Mouse (Mus musculus): ENCODE data around the gene Pacrg. TPM values are rescaled to one million over a fixed set of nuclear protein-coding genes. Genes with fewer than 3 reads are reported as not detected.
A peak's percentile ranks its signal among the peaks of the same experiment; 100 is the strongest.

Pacrg gene
- polyA plus RNA-seq, 1 experiment from 2014 or later: 0.96 TPM

DNA sequence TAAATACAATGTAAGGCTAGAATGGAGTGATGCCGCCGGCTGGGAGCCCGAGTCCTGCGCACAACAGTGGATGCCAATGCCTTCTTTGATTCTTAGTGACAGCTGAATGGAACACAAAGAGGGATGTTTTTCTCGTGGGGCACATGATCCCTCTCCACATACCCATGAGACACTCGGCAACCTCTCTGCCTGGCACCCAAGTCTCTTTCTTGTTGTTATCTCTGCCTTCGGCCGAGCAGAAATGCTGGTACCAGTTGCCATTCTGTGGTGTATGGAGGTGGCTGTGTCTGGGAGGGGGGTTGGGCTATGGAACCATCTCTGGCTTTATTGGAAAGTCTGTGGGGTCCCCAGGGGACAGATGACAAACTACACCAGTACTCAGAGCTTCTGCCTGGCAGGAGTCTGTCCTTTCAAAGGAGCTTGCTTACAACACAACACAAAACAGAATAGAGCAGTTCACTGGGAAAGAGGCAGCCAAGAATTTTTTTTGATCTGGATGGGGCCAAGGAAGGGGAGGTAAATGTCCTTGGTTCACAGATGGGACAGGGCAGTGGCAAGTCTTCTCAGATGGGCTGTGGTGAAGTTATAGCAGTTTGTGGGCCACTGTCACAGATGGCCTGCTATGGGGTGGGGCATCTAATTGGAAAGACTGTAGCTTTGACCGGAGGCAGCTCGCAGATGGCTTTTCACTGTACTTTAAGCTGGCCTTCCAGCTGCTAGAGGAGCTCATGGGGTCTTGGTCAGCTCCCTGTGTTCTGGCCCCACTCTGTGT lies 388.6 kb downstream of the Pacrg start:
- Histone ChIP-seq H3K36me3 (no peaks in the 10 kb centered on the region), H3K9ac (no peak overlapping the region), H3K27me3 (replicated peaks) (no peaks in the 10 kb centered on the region), H3K9me3 (replicated peaks) (no peaks in the 10 kb centered on the region), H3K4me3 (no peak overlapping the region), H3K27ac (ENCODE audit: poor library complexity, severe bottlenecking) (0 out of 2 replicates have a peak overlapping the region, but pooled peaks have one; percentile 33), H3K4me1 (replicated peaks) (peaks cover 52% of the 10 kb centered on the region), H3K4me2 (no peak overlapping the region)
- WGBS: 80% methylated on average over 10 of the region's 10 CpGs
- ATAC-seq (ENCODE audit: insufficient number of reproducible peaks, low FRiP score): no peak

DNA sequence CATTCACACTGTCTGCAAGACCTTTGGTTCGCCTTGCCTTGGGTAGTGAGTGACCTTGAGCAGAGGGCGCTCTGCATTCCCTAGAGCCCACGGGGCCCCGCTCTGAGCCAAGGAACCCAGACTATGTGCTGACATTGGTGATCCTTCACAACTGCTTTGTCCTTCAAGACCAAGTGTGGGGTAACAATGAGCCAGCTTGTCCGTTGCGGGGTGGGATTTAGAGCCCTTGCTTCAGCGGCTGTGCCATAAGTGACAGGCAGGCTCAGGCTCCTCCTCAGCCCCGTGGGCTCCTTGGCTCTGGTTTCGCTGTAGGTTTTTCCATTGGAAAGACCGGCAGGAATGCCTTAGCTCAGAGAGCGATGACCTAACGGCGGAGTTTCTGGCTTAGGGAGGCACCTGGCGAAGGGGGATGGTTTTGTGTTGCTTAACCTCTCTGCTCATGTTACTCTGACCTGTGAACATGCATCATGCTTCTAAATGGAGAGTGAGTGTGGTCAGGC lies 390.3 kb downstream of the Pacrg start:
- H3K9ac ChIP-seq: no peak overlapping the region
- peaks cover 46% of the 10 kb centered on the region for H3K4me1 ChIP-seq (replicated peaks)
- 43% methylated on average over 14 of the region's 14 CpGs for WGBS
- H3K27ac ChIP-seq (ENCODE audit: poor library complexity, severe bottlenecking): peak overlapping the region; percentile 66
- H3K9me3 ChIP-seq (replicated peaks): no peaks in the 10 kb centered on the region
- no peaks in the 10 kb centered on the region for H3K36me3 ChIP-seq
- H3K4me3 ChIP-seq: no peak overlapping the region
- ATAC-seq (ENCODE audit: insufficient number of reproducible peaks, low FRiP score): peak; percentile 69
- H3K27me3 ChIP-seq (replicated peaks): no peaks in the 10 kb centered on the region
- no peak overlapping the region for H3K4me2 ChIP-seq

DNA sequence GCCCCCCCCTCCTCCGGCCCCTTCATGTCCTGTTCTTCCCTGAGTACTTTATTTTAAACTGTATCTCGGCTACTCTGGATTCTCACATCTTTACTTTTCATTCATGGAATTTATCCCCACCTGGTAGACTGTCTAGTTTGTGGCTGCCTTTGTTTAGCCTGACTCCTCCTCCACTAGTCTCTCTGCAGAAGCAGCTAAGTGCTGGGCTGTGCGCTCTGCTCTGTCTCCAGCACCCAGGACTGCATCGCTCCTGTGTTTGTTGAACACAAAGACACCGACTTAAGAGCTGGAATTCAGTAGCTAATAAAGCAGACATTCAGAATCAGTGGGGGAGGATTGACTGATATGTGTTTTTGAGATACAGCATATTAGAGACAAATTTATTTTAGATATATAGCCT lies 391.7 kb downstream of the Pacrg start:
- H3K27ac ChIP-seq (ENCODE audit: poor library complexity, severe bottlenecking): peak overlapping the region; percentile 52
- no peaks in the 10 kb centered on the region for H3K27me3 ChIP-seq (replicated peaks)
- H3K9me3 ChIP-seq (replicated peaks): no peaks in the 10 kb centered on the region
- no peak for ATAC-seq (ENCODE audit: insufficient number of reproducible peaks, low FRiP score)
- H3K4me1 ChIP-seq (replicated peaks): peaks cover 46% of the 10 kb centered on the region
- no peak overlapping the region for H3K4me3 ChIP-seq
- no peak overlapping the region for H3K4me2 ChIP-seq
- 48% methylated on average over 5 of the region's 5 CpGs for WGBS
- H3K9ac ChIP-seq: no peak overlapping the region
- no peaks in the 10 kb centered on the region for H3K36me3 ChIP-seq

DNA sequence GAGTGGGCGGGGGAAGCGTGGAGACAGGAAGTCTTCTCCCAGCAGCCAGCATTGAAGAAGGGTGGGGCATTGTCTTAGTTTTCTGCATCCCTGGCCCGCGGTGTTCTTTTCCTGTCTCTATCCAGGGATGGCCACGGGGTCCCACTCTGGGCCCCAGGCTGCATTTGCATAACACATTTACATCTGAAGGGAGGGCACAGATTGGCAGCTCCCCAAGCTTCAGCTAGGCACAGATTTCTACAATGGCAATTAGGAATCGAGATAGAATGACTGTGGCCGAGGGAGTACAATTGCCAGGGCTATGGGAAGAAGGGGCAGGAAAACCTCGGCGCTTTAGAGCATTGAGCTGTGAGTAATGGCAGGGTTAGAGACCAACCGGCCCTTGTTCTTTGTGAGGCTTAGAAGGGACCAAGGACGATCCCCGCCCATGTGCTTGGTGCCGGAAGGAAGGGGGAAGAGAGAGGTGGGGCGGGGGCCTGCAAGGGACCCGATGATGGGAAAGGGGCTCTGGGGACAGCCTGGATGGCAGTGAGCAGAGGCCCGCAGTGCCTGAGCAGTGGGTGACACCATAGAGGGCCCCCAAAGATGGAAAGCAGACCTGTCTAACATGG lies 398.5 kb downstream of the Pacrg start:
- H3K4me2 ChIP-seq: no peak overlapping the region
- peaks cover 13% of the 10 kb centered on the region for H3K4me1 ChIP-seq (replicated peaks)
- no peak overlapping the region for H3K9ac ChIP-seq
- H3K36me3 ChIP-seq: no peaks in the 10 kb centered on the region
- H3K27ac ChIP-seq (ENCODE audit: poor library complexity, severe bottlenecking): no peak overlapping the region
- ATAC-seq (ENCODE audit: insufficient number of reproducible peaks, low FRiP score): peak; percentile 15; the same call in 1 of the 2 replicates
- H3K4me3 ChIP-seq: no peak overlapping the region
- 53% methylated on average over 16 of the region's 16 CpGs for WGBS
- H3K27me3 ChIP-seq (replicated peaks): no peaks in the 10 kb centered on the region
- no peaks in the 10 kb centered on the region for H3K9me3 ChIP-seq (replicated peaks)

DNA sequence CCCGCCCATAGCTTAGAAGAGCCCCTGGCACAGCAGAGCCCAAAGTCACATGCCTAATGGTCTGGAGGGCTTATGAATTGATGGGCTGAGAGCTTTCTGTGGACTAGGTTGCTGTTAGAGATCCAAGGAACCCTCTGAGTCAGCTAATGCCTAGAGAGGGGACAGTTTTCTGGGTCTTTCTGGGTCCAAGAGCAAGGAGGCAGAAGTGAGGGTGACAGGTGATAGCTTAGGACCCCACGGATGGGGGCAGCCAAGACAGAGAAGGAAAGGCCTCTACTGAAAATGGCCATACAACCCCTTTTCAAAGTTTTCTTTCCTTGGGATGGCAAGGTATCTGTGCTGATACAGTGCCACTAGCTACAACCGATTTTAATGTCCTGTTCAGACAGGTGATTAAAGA lies 399.1 kb downstream of the Pacrg start:
- no peaks in the 10 kb centered on the region for H3K27me3 ChIP-seq (replicated peaks)
- 76% methylated on average over 3 of the region's 3 CpGs for WGBS
- no peak overlapping the region for H3K9ac ChIP-seq
- no peaks in the 10 kb centered on the region for H3K9me3 ChIP-seq (replicated peaks)
- no peak overlapping the region for H3K4me3 ChIP-seq
- H3K4me1 ChIP-seq (replicated peaks): peaks cover 14% of the 10 kb centered on the region
- H3K4me2 ChIP-seq: no peak overlapping the region
- no peak overlapping the region for H3K27ac ChIP-seq (ENCODE audit: poor library complexity, severe bottlenecking)
- H3K36me3 ChIP-seq: no peaks in the 10 kb centered on the region
- ATAC-seq (ENCODE audit: insufficient number of reproducible peaks, low FRiP score): no peak

DNA sequence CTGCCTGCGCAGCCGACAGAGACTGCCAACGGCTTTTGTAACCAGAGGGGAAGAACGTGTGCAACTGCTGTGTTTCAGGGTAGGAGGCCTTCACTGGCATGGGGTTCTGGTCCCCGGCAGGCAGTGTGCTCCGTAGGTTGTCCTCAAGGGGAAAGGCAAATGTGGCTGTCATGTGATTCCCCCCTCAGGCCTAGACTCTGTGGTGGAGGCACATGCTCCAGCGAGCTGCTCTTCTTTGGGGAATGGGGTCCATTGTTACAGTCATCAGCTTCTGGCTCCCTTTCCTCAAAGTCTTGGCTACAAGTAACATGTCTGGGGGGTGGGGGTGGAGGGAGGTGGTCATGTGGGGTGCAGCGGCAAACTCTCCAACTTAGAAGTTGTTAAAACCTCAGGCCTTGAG lies 400.3 kb downstream of the Pacrg start:
- Histone ChIP-seq H3K9me3 (replicated peaks) (no peaks in the 10 kb centered on the region), H3K4me1 (replicated peaks) (peaks cover 20% of the 10 kb centered on the region), H3K36me3 (no peaks in the 10 kb centered on the region), H3K9ac (no peak overlapping the region), H3K27ac (ENCODE audit: poor library complexity, severe bottlenecking) (no peak overlapping the region), H3K4me3 (no peak overlapping the region), H3K27me3 (replicated peaks) (no peaks in the 10 kb centered on the region), H3K4me2 (no peak overlapping the region)
- ATAC-seq (ENCODE audit: insufficient number of reproducible peaks, low FRiP score): no peak
- 82% methylated on average over 8 of the region's 8 CpGs for WGBS

DNA sequence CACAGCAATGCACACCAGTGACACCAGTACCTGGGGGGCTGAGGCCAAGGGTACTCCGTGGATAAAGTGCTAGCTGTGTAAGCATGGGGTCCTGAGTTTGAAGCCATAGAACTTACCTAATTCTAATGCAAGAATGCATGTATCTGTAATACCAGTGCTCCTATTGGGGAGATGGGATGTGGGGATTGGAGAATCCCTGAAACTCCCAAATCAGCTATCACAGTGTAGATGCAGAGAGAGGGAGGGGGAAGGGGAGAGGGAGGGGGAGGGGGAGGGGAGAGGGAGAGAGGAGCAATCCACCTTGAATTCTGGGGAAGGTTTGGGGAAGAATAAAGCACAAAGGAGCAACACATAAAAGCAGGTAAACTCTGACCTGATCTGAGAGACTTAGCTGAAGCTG lies 405.2 kb downstream of the Pacrg start:
- Histone ChIP-seq H3K4me1 (replicated peaks) (peaks cover 23% of the 10 kb centered on the region), H3K4me3 (no peak overlapping the region), H3K36me3 (no peaks in the 10 kb centered on the region), H3K9me3 (replicated peaks) (no peaks in the 10 kb centered on the region), H3K9ac (no peak overlapping the region), H3K4me2 (no peak overlapping the region), H3K27ac (ENCODE audit: poor library complexity, severe bottlenecking) (no peak overlapping the region), H3K27me3 (replicated peaks) (no peaks in the 10 kb centered on the region)
- WGBS: 41% methylated on average over 1 of the region's 1 CpGs
- ATAC-seq (ENCODE audit: insufficient number of reproducible peaks, low FRiP score): no peak

DNA sequence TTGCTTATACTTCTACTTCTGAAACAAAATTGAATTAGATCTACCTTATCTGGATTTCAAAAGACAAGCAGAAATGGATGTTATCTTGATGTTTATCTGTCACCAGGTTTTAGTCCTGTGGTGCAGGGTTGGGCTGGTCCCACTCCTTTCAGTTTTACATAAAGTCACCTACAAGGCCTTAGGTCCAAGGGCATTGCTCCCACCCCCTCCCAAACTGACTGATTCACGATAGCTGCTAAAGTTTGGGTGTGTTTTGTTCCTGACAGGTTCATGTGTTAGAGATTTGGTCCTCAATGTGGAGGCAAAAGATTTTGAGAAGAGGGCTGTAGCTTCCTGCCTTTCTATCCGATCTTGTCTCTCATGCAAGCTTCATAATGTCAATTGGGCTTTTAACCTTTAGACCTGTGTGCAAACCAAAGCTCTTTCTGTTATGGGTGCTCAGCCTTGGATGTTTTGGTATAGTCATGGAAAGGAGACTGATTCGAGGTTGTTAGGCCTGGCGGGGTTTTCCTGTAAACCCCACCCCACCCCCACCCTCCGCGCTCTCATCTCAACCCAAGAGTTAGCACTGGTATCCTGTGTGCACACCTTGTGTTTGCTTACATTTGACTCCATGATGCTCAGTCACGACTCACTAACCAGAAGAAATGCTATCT lies 407.5 kb downstream of the Pacrg start:
- no peak overlapping the region for H3K4me2 ChIP-seq
- no peak overlapping the region for H3K9ac ChIP-seq
- H3K9me3 ChIP-seq (replicated peaks): no peaks in the 10 kb centered on the region
- H3K4me1 ChIP-seq (replicated peaks): peaks cover 20% of the 10 kb centered on the region
- no peaks in the 10 kb centered on the region for H3K36me3 ChIP-seq
- no peak overlapping the region for H3K4me3 ChIP-seq
- 85% methylated on average over 7 of the region's 7 CpGs for WGBS
- no peak overlapping the region for H3K27ac ChIP-seq (ENCODE audit: poor library complexity, severe bottlenecking)
- no peaks in the 10 kb centered on the region for H3K27me3 ChIP-seq (replicated peaks)
- ATAC-seq (ENCODE audit: insufficient number of reproducible peaks, low FRiP score): no peak

DNA sequence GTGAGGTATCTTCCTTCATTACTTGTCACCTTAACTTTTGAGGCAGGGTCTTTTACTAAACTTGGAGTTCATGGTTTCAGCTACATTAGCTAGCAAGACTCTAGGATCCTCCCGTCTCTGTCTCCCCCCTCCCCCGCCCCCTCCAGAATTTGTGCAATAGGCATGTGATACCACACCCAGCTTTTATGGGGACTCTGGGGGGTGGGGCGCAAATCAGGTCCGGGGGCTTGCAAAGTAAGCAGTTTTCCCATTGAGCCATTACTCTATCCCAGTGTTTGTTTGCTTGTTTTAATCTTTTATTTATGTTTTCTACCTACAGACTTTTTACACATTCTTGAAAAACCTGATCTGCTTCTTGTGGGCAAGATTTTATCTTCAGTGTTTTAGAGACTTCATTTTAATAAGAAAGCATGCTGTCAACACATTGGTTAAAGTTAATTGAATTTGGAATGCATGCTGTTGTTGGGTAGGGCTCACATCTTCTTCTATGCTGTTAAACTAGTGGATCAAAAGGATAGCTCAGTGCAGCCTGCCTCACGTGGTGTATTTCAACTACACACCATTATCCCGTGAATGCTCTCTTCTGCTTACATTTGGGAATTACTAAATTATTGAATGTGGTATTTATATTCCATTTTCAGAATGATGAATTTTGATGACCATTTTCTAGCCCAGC lies 408.1 kb downstream of the Pacrg start:
- H3K4me2 ChIP-seq: no peak overlapping the region
- H3K36me3 ChIP-seq: no peaks in the 10 kb centered on the region
- no peaks in the 10 kb centered on the region for H3K9me3 ChIP-seq (replicated peaks)
- H3K4me3 ChIP-seq: no peak overlapping the region
- 70% methylated on average over 6 of the region's 6 CpGs for WGBS
- H3K27me3 ChIP-seq (replicated peaks): no peaks in the 10 kb centered on the region
- H3K4me1 ChIP-seq (replicated peaks): peaks cover 20% of the 10 kb centered on the region
- H3K9ac ChIP-seq: no peak overlapping the region
- ATAC-seq (ENCODE audit: insufficient number of reproducible peaks, low FRiP score): no peak
- H3K27ac ChIP-seq (ENCODE audit: poor library complexity, severe bottlenecking): no peak overlapping the region

DNA sequence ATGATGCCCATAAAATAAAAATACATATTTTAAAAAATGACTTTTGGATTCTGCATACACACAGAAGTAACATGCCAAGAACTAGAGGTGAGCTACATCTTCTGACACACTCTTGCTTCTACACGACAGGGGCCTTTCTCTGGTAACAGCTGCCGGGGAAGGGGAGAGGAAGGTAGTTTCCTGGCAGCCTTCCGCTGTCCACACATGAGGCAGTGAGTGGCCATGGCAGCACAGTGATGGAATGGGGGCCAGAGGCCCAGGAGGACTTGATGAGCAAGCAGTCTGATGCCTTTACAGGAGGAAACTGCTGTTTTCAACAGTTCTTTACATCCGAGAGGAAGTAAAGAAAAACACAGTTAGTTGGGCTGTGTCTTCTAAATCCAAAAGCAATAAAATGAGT lies 409.3 kb downstream of the Pacrg start:
- H3K4me2 ChIP-seq: no peak overlapping the region
- no peaks in the 10 kb centered on the region for H3K9me3 ChIP-seq (replicated peaks)
- H3K36me3 ChIP-seq: no peaks in the 10 kb centered on the region
- no peak overlapping the region for H3K4me3 ChIP-seq
- WGBS: 68% methylated on average over 4 of the region's 4 CpGs
- no peak overlapping the region for H3K9ac ChIP-seq
- H3K27ac ChIP-seq (ENCODE audit: poor library complexity, severe bottlenecking): no peak overlapping the region
- no peaks in the 10 kb centered on the region for H3K27me3 ChIP-seq (replicated peaks)
- peaks cover 18% of the 10 kb centered on the region for H3K4me1 ChIP-seq (replicated peaks)
- ATAC-seq (ENCODE audit: insufficient number of reproducible peaks, low FRiP score): no peak

DNA sequence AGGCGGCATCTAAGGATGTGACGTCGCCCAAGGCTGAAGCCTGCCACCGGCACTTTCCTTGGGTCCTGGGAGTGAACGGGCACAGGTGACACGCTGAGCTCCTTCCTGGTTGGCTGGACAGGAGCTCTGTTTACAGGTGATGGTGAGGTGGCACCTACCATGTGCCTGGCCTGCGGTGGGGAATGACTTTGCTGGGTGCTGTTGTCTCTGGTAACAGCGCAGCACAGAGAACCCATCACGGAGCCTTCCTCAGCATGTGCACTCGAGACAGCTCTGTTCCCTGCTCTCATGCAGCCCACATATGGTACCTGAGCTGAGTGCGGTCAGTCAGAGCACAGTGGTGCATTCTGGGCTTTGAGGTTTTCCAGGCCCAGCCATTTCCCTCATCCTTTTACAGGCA lies 410.7 kb downstream of the Pacrg start:
- Histone ChIP-seq H3K36me3 (no peaks in the 10 kb centered on the region), H3K27me3 (replicated peaks) (no peaks in the 10 kb centered on the region), H3K9me3 (replicated peaks) (no peaks in the 10 kb centered on the region), H3K4me3 (no peak overlapping the region), H3K4me1 (replicated peaks) (peaks cover 9% of the 10 kb centered on the region), H3K4me2 (no peak overlapping the region), H3K9ac (no peak overlapping the region), H3K27ac (ENCODE audit: poor library complexity, severe bottlenecking) (no peak overlapping the region)
- WGBS: 87% methylated on average over 11 of the region's 11 CpGs
- no peak for ATAC-seq (ENCODE audit: insufficient number of reproducible peaks, low FRiP score)

Data from heart, embryonic 12.5 days (tissue).